Mouse (Mus musculus): Measurements from ENCODE around the gene Cypt3. TPM values are rescaled to one million over a fixed set of nuclear protein-coding genes. Genes with fewer than 3 reads are reported as not detected.

Gene Cypt3
- not detected in 3 replicates for total RNA-seq (2017)

- ATAC-seq (replicated peaks; ENCODE audit: insufficient number of reproducible peaks, low FRiP score, low TSS enrichment, poor library complexity, severe bottlenecking): no peak
Observed at GRCm38 (mm10) chrX:153558293-153558692, at the start of gene Cypt3. TSS of gene Cypt3 (plus strand) at chrX:153558593.

DNA sequence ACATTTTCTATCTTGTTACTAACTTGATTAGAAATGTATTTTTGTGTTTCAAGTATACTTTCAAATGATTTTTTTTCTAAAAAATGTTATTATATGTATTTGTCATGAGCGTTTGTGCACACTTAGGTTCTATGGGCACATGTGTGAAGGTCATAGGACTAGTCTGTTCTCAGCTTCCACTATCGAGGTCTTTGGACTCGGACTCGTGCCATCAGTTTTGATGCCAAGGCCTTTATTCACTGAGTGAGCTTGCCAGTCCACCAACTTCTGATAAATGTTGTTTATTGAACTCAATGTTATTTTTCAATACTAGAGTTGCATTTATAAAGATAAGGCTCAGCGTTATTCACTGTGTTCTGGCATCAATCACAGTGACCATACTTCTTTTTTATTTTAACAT, 42.9 kb upstream of the Cypt3 start:
- ATAC-seq (replicated peaks; ENCODE audit: insufficient number of reproducible peaks, low FRiP score, low TSS enrichment, poor library complexity, severe bottlenecking): no peak

GRCm38 (mm10) chrX:153528399-153528798, 30.0 kb upstream of the Cypt3 start:
- no peak for ATAC-seq (replicated peaks; ENCODE audit: insufficient number of reproducible peaks, low FRiP score, low TSS enrichment, poor library complexity, severe bottlenecking)

DNA sequence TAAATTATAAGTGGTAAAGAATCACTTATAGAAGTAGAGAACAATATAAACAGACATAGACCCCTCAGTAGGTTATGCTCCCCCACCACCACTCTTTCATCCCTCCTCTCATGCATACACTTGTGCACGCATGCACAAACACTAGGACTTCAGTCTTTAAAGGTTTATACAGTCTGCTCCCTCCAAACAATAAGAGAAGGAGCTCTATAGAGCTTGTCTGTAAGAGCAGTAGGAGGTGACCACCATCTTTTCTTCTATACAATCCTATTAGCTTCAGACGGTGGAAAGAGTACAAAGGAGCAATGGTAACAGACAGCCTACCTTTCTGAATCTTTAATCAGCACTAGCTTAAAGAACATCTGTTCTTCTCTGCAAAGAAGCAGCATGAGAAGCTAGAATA, 1.8 kb upstream of the Cypt3 start:
- no peak for ATAC-seq (replicated peaks; ENCODE audit: insufficient number of reproducible peaks, low FRiP score, low TSS enrichment, poor library complexity, severe bottlenecking)

GRCm38 (mm10) chrX:153564650-153565049, 6.3 kb downstream of the Cypt3 start:
- ATAC-seq (replicated peaks; ENCODE audit: insufficient number of reproducible peaks, low FRiP score, low TSS enrichment, poor library complexity, severe bottlenecking): no peak

- no peak for ATAC-seq (replicated peaks; ENCODE audit: insufficient number of reproducible peaks, low FRiP score, low TSS enrichment, poor library complexity, severe bottlenecking)
Observed at GRCm38 (mm10) chrX:153599583-153599982, 41.2 kb downstream of the Cypt3 start.

Other genes starting within 250 kb of the Cypt3 start
- gene Ubqln2, start 60.4 kb upstream of the Cypt3 start, total RNA-seq (2017): 3.8 to 8.3 TPM (median 8.0 TPM) in 3 replicates
- gene Kctd12b, start 137.8 kb downstream of the Cypt3 start, total RNA-seq (2017): 8.3 to 10.5 TPM (median 9.2 TPM) in 3 replicates
- gene Nbdy, start 165.0 kb downstream of the Cypt3 start, total RNA-seq (2017): 7.3 to 12.3 TPM (median 9.9 TPM) in 3 replicates

Measured in monocyte, adult 5-6 weeks (primary cell).